Mouse (Mus musculus) liver, postnatal 0 days (tissue): Measurements from ENCODE around the gene Eif2d.

ENCODE experiments used
- CTCF ChIP-seq: sonication (generic); IDR thresholded peaks from 2 replicates; pipeline ENCODE4 v1.5.1; 2016; ENCODE audit warnings: antibody characterized with exemption, low read depth
- EP300 ChIP-seq: IDR thresholded peaks from 2 replicates; pipeline ENCODE4 v1.6.1; 2016; ENCODE audit warnings: antibody characterized with exemption, low read depth, mild to moderate bottlenecking

- TF ChIP-seq CTCF, result no peak
- no peak for TF ChIP-seq EP300
Observed at GRCm38 (mm10) chr1:131187856-131188255, 34.9 kb downstream of the Eif2d start.
